Mouse (Mus musculus) CD4-positive, CD25-positive, alpha-beta regulatory T cell, adult 4 months (primary cell): Measurements from ENCODE around the gene Mgmt. TPM values are rescaled to one million over a fixed set of nuclear protein-coding genes. Genes with fewer than 3 reads are reported as not detected.

Experiments used
- ATAC-seq: one replicate; pipeline ENCODE4 v1.8.0; 2017
- polyA plus RNA-seq, 2 experiments: library from polyadenylated mRNA; unstranded; fragments of 100-300 nt; shearing (Covaris generic); gene quantifications; one replicate each; pipeline ENCODE4 v1.2.1; 2017

Mgmt gene
- polyA plus RNA-seq, 2 experiments from 2014 or later: 7.3 to 9.6 TPM

DNA sequence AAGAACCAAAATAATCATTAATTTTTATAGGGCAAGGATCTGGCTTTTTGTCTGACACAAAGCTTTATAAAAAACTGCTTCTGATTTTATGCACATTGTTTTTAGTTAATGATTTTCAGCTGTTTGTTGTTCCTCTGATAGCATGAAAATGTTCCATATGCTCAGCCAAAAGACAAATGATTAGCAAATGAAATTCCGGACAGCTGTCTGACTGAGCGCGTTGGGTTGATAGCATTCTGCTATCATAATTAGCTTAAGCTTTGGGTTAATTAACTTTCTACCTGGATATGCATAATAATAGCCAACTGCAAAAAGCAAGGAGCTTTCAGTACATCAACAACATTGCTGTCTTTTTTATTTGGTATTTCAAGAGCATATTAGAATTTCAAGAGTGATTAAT is 108.0 kb downstream of the Mgmt start:
- ATAC-seq: no peak

DNA sequence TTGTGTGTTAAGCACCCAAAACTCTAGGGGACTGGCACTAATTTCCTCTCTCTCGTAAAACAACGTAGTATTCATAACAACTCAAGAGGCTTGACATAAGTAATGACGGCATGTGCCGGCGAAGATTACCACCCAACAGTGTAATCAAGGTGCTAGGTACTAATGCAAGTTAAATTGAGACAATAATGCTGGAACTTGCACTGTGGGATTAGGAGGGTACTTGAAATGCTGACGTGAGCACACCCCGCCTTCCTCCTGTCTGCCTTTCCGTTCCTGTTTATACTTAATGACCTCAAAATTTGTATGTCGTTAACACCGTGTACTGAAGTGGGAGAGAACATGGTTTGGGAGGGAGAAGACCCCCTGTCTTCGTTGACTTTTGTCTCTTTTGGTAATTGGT is 110.9 kb downstream of the Mgmt start:
- no peak for ATAC-seq

DNA sequence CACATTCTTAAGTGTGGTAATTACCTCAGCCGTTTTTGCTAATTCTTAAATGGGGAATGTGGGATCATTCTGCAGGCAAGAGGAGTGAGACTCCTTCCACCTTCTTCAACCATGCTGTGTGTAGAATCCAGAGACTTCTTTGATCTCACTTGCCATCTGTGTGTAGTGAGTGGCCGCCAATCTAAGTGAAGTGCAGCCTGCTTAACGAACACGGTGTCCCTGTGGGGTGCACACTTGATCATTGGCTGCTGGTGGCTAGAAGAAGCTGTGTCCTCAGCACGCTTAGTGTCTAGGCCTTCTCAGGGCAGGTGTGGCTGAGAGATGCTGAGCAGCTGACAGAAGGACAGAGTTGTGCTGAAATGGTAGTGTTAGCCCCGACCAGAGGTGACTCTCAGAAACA is 113.9 kb downstream of the Mgmt start:
- ATAC-seq: no peak

DNA sequence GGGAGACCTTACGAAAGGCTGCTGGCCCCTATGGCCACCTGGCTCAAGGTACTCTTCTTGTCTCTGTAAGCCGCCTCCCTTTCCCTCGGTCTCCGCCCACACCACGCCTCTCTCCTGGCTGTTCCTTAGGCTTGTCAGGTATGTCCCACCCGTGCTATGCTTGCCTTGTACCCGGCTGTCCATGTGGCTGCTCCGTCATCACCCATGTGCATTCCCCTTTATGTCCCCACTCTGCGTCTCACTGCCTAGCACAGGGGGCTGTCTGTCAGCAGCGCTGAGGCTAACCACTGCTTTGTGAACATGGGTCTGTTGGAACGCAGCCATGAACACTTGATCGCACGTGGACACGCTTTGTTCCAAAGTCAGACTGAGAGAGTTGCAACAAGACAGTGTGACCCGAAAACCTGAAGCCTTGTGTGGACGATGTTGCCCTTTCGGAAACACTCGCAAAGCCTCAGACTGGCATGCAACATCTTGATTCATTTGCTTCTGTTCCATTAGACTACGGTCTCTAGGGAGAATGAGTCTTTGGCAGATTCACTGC is 115.4 kb downstream of the Mgmt start:
- no peak for ATAC-seq

DNA sequence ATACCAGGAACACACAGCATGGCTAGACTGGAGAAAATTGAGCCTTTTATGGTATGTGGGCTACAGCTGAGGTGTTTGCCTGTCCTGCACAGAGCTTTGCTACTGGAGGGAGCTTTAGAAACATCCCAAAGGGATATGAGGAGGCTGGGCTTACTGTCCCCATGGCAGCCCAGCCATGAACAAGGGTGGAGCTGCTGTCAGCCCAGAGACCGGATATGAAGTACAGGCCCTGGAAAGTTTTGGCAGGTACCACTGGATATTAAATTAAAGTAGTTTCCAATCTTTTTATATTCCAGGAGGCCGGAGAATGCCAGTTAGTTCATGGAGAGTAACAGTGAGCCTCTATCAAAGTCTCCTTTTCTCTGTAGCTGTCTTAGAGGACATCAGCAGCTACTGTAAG is 116.0 kb downstream of the Mgmt start:
- ATAC-seq: no peak

DNA sequence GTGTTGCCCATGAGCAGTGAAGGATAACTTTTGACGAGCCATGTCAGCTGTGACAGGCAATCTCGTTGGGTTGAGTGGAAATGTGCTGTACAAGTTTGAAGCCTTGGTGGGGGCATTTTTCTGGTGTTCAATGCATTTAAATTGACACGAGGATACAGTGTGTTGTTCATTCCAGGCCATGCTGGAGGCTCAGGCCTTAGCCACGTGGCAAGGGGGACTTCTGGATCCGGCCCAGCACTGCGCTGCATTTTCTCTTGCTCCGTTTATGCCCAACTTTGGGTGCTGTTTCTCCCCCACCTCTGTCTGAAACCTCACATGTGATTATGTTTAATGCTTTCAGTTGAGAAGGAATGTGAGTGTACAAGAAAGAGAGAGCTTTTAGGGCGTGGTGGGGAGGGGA is 118.3 kb downstream of the Mgmt start:
- no peak for ATAC-seq

DNA sequence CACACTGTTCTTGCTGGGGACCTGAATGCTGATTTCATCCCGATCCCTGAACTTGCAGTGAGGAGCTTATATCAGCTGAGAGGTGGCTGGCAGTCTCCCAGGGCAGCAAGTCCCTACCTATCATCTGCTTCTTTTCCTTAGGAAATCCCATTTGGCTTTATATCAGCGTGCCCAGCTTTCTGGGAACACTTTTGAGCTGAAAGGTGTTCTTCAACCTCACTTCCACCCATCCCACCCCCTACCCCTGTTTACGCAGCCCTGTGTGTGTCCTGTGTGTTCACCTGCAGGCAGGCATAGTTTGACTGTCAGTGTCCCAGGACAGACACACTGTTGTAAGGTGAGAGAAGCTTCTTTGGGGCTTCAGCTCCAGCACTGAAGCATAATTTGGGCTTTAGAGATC is 119.0 kb downstream of the Mgmt start:
- ATAC-seq: no peak

DNA sequence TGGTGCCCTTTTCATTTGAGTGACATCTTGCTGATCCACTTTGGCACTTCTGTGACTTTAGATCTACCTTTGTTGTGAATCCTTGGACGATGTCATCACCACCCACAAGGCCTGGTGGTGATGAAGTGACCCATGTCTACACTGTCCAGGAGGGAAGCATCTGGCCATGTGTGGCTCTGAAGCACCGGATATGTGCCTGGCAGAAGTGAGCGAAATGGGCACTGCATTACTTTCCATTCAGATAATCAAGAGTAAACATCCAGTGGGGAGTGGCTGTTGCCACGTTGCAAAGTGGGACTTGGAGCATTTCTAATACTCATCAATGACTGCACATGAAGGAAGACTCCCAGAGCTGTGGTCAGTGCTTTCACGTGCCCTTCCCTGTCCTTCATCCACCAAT is 124.2 kb downstream of the Mgmt start:
- ATAC-seq: no peak

DNA sequence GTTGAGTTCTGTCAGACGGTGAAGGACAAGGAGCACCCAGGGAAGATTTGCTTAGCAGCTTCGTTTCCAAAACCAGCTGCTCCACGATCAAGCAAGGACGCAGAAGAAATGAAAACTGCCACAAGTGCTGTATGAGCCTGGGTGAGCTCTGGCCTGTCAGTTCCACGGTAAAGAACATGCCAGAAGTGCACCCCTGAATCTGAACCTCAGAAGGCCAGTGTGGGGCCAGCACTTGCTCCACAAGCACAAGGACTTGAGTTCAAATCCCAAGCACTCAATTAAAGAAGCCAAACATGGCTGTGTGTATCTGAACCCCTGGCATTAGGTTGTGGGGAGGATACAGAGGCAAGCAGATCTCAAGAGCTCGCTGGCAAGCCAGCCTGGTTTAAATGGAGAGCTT is 125.8 kb downstream of the Mgmt start:
- ATAC-seq: no peak

DNA sequence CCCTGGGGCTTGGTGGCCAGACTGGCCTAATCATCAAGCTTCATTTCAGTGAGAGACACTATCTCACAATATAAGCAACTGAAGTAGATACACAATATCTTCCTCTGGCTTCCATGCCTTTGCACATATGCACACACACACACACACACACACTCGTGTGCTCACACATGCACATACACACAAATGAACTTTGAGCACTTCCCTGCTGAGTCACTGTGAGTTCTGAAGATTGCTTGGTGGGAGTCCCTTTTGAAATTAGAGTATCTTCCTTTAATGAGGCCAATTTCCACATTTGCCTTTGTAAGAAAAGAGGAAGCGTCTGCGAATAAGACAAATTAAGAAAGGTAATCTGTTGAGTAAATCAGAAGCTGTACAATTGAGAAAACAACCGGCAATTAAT is 136.4 kb downstream of the Mgmt start:
- no peak for ATAC-seq

DNA sequence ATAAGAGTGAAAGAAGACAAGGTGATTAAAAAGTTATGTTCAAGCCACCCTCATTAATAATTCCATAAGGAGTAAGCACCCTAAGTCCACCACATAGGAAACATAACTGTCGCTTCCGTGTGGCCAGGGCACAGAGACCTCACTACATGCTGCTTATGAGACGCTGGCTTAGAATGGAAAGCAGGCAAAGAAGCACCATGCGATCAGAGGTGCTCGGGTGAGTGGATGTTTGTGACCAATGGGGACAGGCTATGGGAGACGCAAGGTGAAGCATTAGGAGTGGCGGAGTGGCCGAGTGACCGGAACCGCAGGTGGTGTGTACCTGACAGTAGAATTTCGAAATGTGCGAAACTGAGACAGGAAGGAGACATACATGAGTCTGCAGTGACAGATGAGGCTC is 138.8 kb downstream of the Mgmt start:
- ATAC-seq: no peak

DNA sequence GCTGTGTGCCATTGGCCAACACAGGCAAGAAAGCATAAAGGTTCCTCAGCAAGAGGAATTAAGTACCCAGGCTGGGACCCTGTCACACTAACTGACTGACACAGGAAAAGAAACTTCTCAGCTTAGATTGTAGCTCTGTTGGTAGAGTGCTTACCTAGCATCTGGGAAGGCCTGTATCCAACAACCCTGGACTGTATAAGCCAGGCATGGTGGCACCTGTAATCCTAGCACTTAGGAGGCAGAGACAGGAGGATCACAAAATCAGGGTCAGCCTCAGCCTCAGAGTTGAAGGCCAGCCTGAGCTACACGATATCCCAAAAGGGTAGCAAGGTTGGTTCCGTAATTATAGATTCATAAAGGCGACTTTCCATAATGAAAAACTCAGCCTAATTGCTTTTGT is 140.6 kb downstream of the Mgmt start:
- ATAC-seq: no peak

DNA sequence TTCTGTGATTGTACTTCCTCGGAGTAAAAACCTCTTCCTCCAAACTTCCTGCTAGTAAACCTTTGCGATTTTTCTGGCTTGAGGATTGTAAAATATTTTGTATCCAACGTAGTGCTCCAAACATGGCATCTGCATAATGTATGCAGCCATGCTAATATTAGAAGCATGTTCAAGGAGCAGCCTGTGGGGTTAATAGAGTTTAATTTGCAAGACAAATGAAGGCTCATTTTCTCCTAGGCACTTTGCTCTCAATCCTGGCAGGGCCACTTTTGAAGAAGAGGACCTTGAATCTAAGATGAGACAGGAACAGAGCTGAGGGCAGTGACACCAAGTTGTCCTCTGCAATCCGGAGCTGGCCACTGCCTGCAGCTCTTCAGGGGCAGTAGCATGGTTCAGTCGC is 141.5 kb downstream of the Mgmt start:
- ATAC-seq: no peak

DNA sequence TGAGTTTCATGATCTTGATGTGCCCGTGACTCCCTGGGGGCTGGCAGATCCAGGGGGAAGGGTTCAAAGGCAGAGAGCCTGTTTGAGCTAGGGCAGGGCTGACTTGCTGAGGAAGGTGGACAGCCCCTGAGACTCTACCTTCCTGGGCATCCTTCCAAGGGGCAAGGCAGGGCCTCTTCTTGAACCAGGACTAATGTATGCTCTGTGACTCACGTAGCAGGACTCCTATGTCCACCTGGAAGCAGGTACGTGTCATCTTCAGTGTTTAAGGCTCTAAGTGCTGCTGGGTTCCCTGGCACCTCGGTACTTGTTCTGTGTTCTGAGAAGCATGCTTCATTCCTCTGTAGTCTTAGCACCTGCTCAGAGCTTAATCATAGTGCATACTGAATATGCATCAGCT is 143.1 kb downstream of the Mgmt start:
- ATAC-seq: no peak

DNA sequence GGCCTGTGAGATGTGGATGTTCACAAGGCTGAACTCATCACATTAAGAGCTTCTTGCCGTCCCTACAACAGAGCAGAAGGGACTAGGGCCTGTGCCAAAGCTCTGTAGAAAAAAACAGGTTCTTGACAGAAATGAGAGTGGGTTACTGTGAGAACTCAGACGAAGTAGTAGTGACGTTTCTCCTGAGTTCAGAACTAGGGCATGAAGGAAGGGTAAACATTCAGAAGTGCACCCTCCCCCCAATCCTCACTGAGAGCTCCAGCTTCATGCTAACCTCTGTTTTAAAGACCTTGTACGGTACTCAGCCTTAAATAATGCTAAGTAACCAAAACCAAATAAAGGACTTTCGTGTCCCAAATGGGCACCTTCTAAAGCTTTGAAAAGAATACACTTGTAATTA is 143.5 kb downstream of the Mgmt start:
- no peak for ATAC-seq

DNA sequence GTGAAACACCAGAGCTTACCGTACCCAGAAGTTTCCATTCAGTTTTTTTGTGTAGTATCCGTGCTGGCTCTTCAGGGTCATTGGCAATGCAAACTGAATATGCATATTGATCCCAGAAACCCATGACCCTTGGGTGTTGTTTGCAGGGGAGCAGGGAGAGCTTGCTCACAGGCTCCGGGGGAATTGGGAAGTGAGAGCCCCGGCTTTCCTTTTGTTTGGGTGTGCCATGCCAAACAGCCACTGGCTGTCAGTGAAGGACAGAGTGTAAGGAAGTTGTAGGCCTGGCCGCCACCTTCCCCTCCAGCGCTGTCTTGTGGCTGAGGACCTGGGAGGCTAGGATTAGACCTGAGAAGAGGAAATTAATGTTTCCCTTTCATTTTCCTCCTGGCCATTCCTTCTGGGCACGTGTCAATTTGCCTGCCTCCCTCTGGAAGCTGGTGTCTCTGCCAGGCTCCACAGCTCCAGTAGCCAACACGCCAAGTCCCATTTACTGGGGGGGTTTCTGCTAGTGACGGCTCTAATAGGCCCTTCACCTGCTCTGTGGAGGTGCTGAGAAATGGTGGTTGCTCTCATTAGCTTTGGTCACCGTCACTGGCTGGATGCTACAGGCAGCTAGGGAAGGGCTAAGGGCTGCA is 144.0 kb downstream of the Mgmt start:
- no peak for ATAC-seq

DNA sequence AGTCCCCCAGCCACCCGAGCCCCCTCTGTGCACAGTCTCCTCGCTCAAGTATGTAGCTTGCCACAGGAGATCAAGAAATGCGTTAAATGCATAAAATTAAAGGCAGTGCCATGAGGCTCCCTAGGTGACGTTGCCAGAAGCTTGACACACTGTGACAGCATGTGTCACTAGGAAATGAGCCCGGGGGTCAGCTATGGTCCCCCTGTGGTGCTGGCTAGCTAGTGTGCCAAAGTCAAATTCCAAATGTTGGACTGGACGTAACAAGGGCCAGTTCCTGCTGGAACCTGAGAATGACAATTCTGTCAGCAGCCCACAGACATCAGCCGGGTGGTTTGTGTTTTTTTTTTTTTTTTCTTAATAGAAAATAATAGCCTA is 144.5 kb downstream of the Mgmt start:
- no peak for ATAC-seq

DNA sequence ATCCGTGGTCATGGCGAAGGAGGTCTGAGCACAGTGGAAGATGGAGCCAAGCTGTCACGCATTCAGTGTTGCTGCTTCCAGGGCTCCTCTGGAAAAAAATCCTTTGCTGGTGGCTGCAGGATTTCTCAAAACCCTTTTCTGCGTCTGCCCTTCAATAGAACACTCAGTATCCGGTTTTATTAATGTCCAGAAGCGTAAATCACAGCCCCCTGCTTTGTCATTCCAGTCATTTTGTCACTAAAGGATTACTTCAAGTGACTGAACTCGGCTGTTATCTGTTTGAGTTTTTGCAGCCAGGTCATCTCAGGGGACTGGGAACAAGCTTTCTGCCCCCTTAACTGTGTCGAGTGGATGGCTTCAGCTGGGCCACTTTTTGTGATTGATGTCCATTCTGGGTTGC is 146.2 kb downstream of the Mgmt start:
- ATAC-seq: no peak

DNA sequence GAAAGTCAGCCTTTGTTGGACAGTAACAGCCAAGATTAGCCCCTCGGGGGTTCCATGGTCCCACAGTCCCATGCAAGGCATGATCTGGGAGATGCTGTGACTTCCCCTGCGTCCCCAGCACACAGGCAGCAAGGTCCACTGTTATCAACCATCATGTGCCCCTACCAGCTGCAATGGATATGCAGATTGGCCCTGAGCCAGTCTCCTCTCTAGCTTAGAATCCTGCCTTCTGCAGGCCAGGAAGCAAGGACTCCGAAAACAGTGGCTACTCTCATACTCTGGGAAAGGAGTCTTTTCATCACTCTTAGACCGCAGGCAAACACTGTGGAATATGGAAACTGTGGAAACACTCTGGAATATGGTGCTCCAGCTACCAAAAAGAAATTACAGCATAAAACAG is 152.5 kb downstream of the Mgmt start:
- no peak for ATAC-seq

DNA sequence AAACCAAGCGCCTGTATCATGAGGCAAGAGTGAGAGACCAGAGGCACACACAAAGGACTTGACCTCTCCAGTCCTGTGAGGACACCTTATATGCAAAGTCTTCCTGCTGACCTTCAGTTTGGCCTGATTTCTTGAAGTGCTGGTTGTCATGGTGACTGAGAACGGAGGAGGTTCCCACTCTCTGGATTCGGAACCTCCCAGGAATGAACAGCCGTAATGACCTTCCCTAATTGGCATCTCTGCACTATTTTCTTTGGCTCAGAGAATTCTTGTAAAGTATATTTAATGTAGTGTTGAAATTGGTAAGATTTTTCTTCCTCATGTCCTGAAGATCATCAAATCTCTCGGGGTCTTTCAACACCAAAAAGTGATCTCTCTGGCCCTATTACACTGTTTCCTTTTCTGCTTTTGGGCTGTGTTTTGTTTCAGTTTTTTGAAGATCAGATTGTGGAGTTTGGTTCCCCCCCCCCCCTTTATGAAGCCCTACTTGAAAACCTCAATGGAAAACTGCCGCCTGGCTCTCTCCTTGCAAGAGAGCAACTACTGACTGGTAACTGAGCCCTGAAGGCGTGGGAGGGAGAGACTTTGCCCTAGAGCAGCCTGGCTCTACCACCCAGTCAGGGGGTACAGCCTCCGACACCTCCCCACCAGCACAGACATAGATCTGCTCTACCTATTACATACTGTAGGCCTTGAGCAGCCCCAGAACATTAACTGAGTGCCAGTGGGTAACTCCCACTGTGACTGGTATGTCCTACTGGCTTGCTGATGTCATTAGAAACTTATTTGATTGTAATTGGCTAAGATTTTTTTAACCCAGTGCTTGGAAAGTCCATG is 153.9 kb downstream of the Mgmt start:
- no peak for ATAC-seq

DNA sequence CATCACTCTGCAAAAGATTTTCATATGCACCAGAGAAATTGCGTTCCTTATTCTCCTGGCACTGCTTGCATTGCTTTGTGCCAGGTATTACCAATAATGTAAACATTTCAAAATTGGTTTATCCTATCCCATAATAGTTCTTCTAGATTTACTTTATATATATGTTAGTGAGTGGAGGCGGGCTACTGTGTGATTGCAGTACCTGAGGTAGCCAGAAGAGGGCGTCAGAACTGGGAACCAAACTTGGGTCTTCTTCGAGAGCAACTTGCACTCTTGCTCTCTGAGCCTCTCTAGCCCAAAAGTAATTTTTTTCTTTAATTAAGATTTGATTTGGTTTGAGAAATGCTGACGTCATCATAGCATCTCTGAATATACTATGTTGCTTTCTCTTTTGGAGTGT is 159.9 kb downstream of the Mgmt start:
- no peak for ATAC-seq

DNA sequence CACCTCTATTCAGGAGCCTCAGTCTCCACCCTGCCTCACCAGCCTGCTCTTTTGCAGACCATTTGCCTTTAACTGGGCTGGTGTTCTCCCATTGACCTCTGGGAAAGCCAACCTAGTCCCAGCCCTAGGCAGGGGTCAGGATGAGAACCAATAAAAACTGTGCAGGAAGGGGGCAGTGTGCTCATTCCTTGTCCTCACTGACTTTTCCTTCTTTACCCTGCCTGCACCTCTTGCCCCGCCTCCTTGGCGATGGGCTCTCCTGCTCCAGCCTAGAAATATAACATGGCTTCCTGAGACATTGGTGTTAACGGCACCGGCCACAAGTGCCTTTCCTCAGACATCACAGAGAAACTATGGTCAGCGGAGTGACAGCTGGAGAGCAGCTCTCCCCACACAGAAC is 161.7 kb downstream of the Mgmt start:
- no peak for ATAC-seq

DNA sequence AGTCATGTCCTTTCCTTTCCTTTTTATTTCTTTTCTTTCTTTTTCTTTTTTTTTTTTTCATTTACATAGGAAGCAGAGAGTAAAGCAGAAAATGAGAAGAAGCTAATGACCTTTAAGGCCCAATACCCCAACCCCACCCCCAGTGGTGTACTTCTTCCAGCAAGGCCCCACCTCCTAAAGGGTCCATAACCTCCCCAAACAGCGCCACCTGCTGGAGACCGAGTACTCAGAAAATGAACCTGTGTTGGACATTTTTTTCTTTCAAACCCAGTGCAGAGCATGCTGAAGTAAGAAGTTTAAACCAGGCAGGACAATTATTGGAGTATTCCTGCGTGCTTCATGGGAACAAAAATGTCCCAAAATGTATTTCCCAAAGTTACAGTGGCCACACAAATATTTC is 166.1 kb downstream of the Mgmt start:
- no peak for ATAC-seq

DNA sequence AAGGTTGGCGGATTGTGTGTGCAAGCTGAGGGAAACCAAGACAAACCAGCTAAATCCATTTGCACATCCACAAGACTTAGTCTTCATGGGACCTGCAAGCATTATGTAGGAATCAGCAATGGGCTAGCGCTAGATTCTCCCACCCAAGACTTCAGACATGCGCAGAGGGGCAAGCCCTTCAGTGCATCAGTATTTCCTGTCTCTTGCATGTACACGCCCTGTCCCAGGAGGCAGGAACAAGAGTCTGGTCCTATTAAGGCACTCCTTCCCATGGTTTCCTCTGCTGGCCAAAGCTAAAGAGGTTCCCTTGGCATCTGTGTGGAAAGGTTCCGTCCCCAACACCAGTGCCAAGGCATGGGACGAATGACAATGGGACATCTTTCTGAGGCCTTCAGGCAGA is 166.7 kb downstream of the Mgmt start:
- ATAC-seq: no peak

DNA sequence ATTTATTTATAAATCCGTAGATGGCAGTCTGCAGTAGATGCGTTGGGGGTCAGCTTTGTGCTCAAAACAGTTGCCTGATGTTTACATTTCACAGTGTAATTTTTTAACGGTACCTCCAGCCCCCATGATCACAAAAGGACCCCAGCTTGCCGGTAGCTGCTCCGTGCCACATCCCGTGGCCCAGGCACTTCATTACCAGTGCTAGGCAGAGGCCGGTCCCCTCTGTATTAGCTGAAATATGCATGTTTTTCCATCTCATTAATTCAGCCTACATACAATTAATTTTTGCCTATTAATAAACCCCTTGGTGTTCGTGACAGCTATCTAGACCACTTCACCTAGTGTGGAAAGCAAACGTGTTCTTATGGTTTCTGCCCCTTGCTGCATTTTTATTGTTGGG is 169.8 kb downstream of the Mgmt start:
- ATAC-seq: no peak
